Mouse (Mus musculus): ENCODE measurements around the gene Bhlha15.

Bhlha15 gene

GRCm38 (mm10) chr5:144191026-144191425 is 940 bp downstream of the Bhlha15 start:
- DNase-seq = no peak

DNA sequence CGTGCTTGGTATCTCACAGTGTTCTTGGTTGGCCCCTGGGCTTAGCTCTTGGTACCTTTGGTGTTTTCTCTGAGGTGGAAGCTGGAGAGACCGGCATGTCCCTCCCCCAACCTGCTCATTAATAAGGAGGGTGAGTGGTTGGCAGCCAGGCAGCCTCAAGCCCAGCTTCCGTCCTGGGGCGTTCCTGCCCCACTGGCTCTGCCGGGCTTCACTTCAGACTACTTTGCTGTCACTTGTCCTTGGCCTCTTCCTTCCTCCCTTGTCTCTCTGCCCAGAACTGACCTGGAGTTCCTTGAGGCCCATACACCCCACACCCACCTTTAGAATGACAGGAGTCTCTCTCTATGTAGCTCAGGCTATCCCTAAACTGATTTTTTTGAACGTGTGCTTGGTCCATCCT is 2.6 kb downstream of the Bhlha15 start:
- DNase-seq = no peak

GRCm38 (mm10) chr5:144194416-144194815 is 4.3 kb downstream of the Bhlha15 start:
- DNase-seq = no peak

DNA sequence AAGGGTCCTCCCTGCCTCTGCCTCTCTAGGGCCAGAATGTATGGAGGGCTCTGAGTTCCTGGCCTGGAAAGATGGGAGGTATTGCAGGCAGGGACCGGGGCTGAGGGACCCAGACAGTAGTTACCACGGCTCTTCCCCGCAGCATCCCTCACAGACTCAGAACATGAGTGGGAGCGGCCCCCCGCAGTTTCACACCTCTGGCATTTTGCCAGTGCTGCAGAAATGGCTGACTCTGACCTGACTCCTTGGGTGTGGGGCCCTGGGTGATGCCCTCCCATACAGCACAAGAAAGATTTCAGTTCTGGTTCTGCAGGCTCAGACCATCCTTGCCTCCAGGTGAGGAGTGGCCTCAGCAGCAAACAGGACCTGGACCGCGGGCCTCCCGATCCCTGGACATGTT is 5.5 kb downstream of the Bhlha15 start:
- no peak for DNase-seq

GRCm38 (mm10) chr5:144200616-144201015 is 10.5 kb downstream of the Bhlha15 start:
- DNase-seq = no peak

- DNase-seq = no peak
Measured at GRCm38 (mm10) chr5:144202430-144202829, 12.3 kb downstream of the Bhlha15 start.

- no peak for DNase-seq
Measured at GRCm38 (mm10) chr5:144203398-144203959, 13.4 kb downstream of the Bhlha15 start.

GRCm38 (mm10) chr5:144204303-144204702 is 14.2 kb downstream of the Bhlha15 start:
- no peak for DNase-seq

DNA sequence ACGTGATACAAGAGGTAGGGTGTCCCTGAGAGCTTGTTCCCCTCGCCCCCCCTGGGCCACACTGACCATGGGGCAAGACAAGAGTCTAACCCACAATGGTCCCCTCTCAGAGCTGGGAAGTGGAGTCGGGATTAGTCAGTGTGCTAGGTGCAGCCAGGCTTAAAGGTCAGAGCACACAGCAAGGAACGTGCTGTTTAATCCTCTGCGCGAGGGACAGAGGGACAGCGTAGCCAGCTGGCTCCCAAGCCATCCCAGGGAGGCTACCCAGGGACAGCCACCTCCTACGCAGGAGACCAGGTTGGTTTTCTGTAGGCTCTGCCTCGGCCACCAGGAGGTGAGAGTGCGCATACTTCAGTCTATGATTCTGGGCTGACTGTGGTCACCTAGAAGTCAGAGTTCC is 14.8 kb downstream of the Bhlha15 start:
- DNase-seq = no peak

- DNase-seq = no peak
Measured at GRCm38 (mm10) chr5:144206069-144206468, 16.0 kb downstream of the Bhlha15 start.

DNA sequence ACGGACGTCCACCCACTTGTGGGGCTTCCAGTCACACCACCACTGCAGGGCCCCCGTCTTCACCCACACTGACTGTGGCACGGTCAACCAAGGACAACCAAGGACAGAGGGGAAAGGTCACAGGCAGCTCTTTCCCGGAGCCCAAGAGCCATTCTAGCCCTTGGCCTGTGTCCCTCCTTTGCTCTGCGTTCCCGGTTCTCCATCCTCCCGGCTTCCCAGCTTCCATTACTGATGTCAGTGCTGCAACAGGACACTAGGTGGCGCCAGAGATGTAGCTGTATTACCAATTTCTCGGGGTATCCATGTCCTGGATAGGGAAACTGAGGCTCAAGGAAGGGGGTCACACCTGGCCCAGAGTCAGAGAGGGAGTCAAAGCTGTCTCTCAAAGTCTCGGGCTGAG is 17.4 kb downstream of the Bhlha15 start:
- peak; percentile 47 for DNase-seq

- DNase-seq = peak; percentile 63
Measured at GRCm38 (mm10) chr5:144214453-144214852, 24.4 kb downstream of the Bhlha15 start.

DNA sequence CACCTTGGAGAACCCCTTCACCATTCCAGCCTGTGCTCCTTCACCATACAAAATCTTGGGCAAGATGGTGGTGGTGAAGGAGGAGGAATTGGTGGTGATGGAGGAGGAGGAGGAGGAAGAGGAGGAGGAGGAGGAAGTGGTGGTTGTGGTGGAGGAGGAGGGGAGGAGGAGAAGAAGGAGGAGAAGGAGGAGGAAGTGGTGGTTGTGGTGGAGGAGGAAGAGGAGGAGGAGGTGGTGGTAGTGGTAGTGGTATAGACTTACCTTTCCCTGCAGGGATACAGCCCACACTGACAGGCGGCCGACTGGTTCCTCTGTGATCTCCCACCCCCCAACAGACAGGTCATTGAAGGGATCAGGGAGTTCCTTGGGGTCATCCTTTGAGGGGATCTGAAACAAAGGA is 25.9 kb downstream of the Bhlha15 start:
- DNase-seq = no peak

DNA sequence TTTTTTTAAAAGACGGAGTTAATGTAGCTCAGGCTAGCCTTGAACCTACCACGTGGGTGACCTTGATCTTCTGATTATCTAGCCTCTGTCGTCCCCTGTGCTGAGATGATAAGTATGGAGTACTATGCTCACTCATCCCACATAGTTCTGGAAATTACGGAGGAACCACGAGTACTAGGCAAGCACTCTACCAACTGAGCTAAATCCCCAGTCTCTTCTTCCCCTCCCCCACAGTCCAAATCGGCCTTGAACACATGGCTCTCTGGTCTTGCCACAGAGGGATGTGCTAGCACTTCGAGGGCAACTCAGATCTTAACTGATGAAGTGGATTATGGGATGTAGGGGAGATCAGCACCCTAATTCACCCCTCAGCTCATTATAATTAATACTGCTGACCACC is 28.0 kb downstream of the Bhlha15 start:
- no peak for DNase-seq

DNA sequence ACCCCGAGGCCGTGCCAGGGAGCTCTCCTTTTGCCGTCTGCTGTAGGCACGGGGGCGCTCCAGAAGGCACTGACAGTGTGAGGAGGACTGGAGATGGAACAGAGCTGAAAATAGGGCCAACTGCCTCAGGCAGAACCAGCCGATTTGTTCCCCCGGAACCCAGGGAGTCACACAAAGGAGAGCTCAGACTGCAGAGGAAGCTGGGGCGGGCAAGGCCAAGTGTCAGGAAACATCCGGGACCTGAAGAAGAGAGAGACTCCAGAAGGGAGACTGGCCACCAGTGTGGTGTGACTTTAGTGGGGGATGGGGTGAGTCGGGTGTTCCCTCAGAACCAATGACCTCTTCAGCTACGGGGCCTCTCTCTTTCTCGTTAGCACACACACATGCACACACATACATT is 29.2 kb downstream of the Bhlha15 start:
- DNase-seq = no peak

GRCm38 (mm10) chr5:144219936-144220335 is 29.9 kb downstream of the Bhlha15 start:
- DNase-seq = no peak

DNA sequence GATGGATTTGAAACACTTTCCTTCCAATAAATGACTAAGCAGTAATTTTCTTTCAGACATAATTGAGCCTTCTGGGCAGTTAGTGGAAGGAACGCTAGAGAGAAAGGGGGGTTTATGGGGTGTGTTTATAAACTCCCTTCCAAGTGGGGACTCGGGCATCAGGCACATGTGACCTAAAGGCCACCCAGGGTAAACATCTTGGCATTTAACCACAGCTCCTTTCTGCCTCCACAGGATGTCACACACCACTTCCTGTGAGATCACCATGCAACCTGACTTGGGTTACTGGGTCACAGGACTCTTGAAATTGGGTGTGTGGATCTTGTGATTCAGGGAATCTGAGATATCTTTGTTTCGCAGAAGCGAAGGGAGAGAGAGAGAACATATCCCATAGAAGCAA is 31.2 kb downstream of the Bhlha15 start:
- no peak for DNase-seq

- DNase-seq = peak; percentile 26
Measured at GRCm38 (mm10) chr5:144222811-144223502, 32.9 kb downstream of the Bhlha15 start.

- DNase-seq = peak; percentile 94
Measured at GRCm38 (mm10) chr5:144223503-144223862, 33.4 kb downstream of the Bhlha15 start, which contains the start of gene Tecpr1. TSS of gene Tecpr1 (minus strand) at chr5:144223615.

GRCm38 (mm10) chr5:144223899-144224816 is 34.1 kb downstream of the Bhlha15 start:
- DNase-seq = no peak

DNA sequence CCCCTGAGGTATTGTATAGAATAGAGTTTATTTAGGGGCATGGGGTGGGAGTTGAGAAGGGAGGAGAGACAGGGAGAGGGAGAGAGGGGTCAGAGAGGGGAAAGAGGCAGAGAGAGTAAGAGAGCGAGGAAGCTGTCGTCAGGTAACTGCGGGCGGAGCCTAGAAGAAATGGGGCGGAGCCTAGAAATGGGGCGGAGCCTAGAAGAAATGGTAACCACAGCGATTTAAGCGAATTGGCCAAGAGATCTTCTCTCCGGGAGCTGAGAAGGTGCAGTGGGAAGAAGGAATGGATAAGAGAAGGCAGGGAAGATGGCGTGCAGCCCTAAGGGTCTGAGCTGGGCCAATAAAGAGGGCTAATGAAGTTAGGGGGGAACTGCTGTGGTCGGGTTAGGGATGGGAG is 36.1 kb downstream of the Bhlha15 start:
- no peak for DNase-seq

- no peak for DNase-seq
Measured at GRCm38 (mm10) chr5:144230216-144230615, 40.1 kb downstream of the Bhlha15 start.

DNA sequence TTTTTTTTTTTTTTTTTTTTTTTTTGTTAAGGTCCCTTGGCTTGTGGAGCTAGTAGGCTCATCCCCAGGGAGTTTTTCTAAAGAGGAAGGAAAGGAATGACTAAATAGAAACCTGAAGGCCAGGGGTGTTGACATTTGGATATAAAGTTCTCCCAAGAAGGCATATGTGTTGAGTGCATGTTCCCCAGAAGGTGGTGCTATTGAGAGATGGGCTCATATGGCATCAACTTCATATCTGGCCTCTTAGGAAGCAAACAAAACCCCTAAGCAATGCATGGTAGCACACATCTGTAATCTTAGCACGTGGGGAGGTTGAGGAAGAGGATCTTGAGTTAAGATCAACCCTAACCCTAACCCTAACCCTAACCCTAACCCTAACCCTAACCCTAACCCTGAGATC is 41.3 kb downstream of the Bhlha15 start:
- no peak for DNase-seq

DNA sequence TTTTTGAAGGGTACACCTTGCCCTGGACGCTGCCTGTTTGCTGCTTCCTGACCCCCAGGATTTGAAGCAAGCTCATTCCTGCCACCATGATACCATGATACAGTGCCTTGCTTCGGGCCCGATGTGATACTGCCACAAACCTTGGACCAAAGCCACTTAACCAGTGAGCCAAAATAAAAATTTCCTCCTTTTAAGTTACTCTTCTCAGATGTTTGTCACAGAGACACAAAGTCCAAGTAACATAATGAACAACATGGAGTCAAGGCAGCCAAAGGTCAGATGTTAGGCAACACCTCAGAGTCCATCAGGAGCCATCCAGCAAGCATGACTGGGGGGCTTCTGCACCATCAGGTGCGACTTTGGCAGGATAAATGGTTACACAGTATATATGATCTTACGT is 42.4 kb downstream of the Bhlha15 start:
- DNase-seq = no peak
